Mouse (Mus musculus) kidney, embryonic 16.5 days (tissue): ENCODE data around the gene Olfr648. TPM values are rescaled to one million over a fixed set of nuclear protein-coding genes. Genes with fewer than 3 reads are reported as not detected.

Experiments
- polyA plus RNA-seq: library from polyadenylated mRNA; unstranded; fragments of >200 nt; fragmentation: Nextera tagmentation; extraction: Ambion mirVana; gene quantifications from 2 replicates; pipeline ENCODE4 v1.2.1, GENCODE M21; 2015

The Olfr648 gene
- polyA plus RNA-seq, 1 experiment from 2014 or later = 0.19 TPM

Other genes starting within 250 kb of the Olfr648 start
- not detected in 2 replicates for gene Olfr632, start 249.0 kb downstream of the Olfr648 start, polyA plus RNA-seq
- not detected in 2 replicates for gene Olfr633, start 239.0 kb downstream of the Olfr648 start, polyA plus RNA-seq
- gene Olfr635, start 212.2 kb downstream of the Olfr648 start, polyA plus RNA-seq = 0.01 TPM in 2 replicates
- gene Olfr638, start 184.6 kb downstream of the Olfr648 start, polyA plus RNA-seq = not detected in 2 replicates
- not detected in 2 replicates for gene Olfr639, start 166.1 kb downstream of the Olfr648 start, polyA plus RNA-seq
- gene Olfr640, start 157.8 kb downstream of the Olfr648 start, polyA plus RNA-seq = not detected in 2 replicates
- gene Olfr641, start 147.9 kb downstream of the Olfr648 start, polyA plus RNA-seq = not detected in 2 replicates
- gene Olfr642, start 130.7 kb downstream of the Olfr648 start, polyA plus RNA-seq = not detected in 2 replicates
- gene 4930516K23Rik, start 121.9 kb downstream of the Olfr648 start, polyA plus RNA-seq = not detected in 2 replicates
- not detected in 2 replicates for gene Olfr644, start 111.5 kb downstream of the Olfr648 start, polyA plus RNA-seq
- not detected in 2 replicates for gene Olfr645, start 97.9 kb downstream of the Olfr648 start, polyA plus RNA-seq
- gene Olfr646, start 78.5 kb downstream of the Olfr648 start, polyA plus RNA-seq = not detected in 2 replicates
- gene Ubqln5, start 53.6 kb downstream of the Olfr648 start, polyA plus RNA-seq = not detected in 2 replicates
- not detected in 2 replicates for gene Olfr643, start 46.0 kb downstream of the Olfr648 start, polyA plus RNA-seq
- gene Ubqln3, start 40.1 kb downstream of the Olfr648 start, polyA plus RNA-seq = not detected in 2 replicates
- gene Ubqlnl, start 32.8 kb downstream of the Olfr648 start, polyA plus RNA-seq = not detected in 2 replicates
- gene Olfm5, start 18.6 kb downstream of the Olfr648 start, polyA plus RNA-seq = not detected in 2 replicates
- not detected in 2 replicates for gene Olfr649, start 12.6 kb upstream of the Olfr648 start, polyA plus RNA-seq
- 2.3 and 2.6 TPM in 2 replicates for gene Trim6, start 35.4 kb upstream of the Olfr648 start, polyA plus RNA-seq
- 1.9 and 2.5 TPM in 2 replicates for gene Trim34a, start 61.1 kb upstream of the Olfr648 start, polyA plus RNA-seq
- 0.22 and 0.37 TPM in 2 replicates for gene Trim5, start 104.7 kb upstream of the Olfr648 start, polyA plus RNA-seq
- gene Trim12a, start 132.1 kb upstream of the Olfr648 start, polyA plus RNA-seq = 6.1 TPM in 2 replicates
- 0.27 TPM in 1 of 2 replicates, not detected in the other for gene Trim34b, start 146.1 kb upstream of the Olfr648 start, polyA plus RNA-seq
- gene Trim12c, start 170.0 kb upstream of the Olfr648 start, polyA plus RNA-seq = 2.8 and 3.0 TPM in 2 replicates
- 0.09 and 0.12 TPM in 2 replicates for gene Trim30b, start 186.5 kb upstream of the Olfr648 start, polyA plus RNA-seq
- gene Trim30c, start 217.4 kb upstream of the Olfr648 start, polyA plus RNA-seq = 0.13 and 0.21 TPM in 2 replicates